Comparison of ENCODE assay signal across 8 mouse cellular contexts in genomic region chr8:69973063-69973441, GRCm38 (mm10). TPM values are rescaled to one million over a fixed set of nuclear protein-coding genes. Genes with fewer than 3 reads are reported as not detected.
DNase-seq lines count a peak whose midpoint lies in the region; ATAC-seq and TF ChIP-seq lines count a peak whose summit lies in the region.

No protein-coding gene starts in this region.

- ATAC-seq in forebrain, embryonic 13.5 days: peak; percentile 2; the same call in 1 of the 2 replicates
- ATAC-seq in liver, embryonic 14.5 days (ENCODE audit: insufficient read depth): no peak

- peaks cover 66% of the 10 kb centered on the region for H3K79me2 ChIP-seq in C2C12 (ENCODE audit: control insufficient read depth, insufficient read depth)

- TF ChIP-seq CTCF in C2C12 (IDR thresholded peaks at IDR 0.05; ENCODE audit: control insufficient read depth, insufficient read depth, insufficient read length): no peak
- no peak for TF ChIP-seq CTCF in liver, embryonic 14.5 days (IDR thresholded peaks at IDR 0.05; ENCODE audit: low read depth)

- peaks cover 58% of the 10 kb centered on the region for H3K79me3 ChIP-seq in C2C12 (ENCODE audit: low read depth)

- H3K9me3 ChIP-seq in heart, embryonic 10.5 days: no peaks in the 10 kb centered on the region
- no peaks in the 10 kb centered on the region for H3K9me3 ChIP-seq in forebrain, embryonic 13.5 days (replicated peaks)
- no peaks in the 10 kb centered on the region for H3K9me3 ChIP-seq in liver, embryonic 14.5 days (ENCODE audit: control insufficient read depth, low read length)

- no peaks in the 10 kb centered on the region for H3K36me3 ChIP-seq in heart, embryonic 10.5 days
- H3K36me3 ChIP-seq in C2C12 (ENCODE audit: control insufficient read depth, insufficient read depth): peaks cover 16% of the 10 kb centered on the region
- H3K36me3 ChIP-seq in forebrain, embryonic 13.5 days (ENCODE audit: poor library complexity, severe bottlenecking): no peaks in the 10 kb centered on the region
- H3K36me3 ChIP-seq in liver, embryonic 14.5 days (replicated peaks; ENCODE audit: control insufficient read depth, insufficient read depth, low read depth): no peaks in the 10 kb centered on the region

- H3ac ChIP-seq in C2C12 (ENCODE audit: control insufficient read depth, insufficient read length, low read depth): peak overlapping the region; percentile 99

- H3K4me1 ChIP-seq in heart, embryonic 10.5 days: peaks cover 48% of the 10 kb centered on the region
- peaks cover 32% of the 10 kb centered on the region for H3K4me1 ChIP-seq in forebrain, embryonic 13.5 days
- H3K4me1 ChIP-seq in liver, embryonic 14.5 days (replicated peaks; ENCODE audit: control insufficient read depth in 2 of 2, insufficient read depth in 2 of 2, low read length in 1 of 2): peaks cover 25 to 36% of the 10 kb centered on the region in 2 experiments

- peak overlapping the region; percentile 85 for H3K9ac ChIP-seq in forebrain, embryonic 13.5 days
- peak overlapping the region; percentile 95 for H3K9ac ChIP-seq in liver, embryonic 14.5 days (replicated peaks)

- TF ChIP-seq EP300 in liver, embryonic 14.5 days (IDR thresholded peaks at IDR 0.05; ENCODE audit: low read depth): no peak

- peak overlapping the region; percentile 87 for H3K4me3 ChIP-seq in heart, embryonic 10.5 days
- peak overlapping the region; percentile 89 for H3K4me3 ChIP-seq in C2C12 (ENCODE audit: insufficient read depth, poor library complexity, severe bottlenecking)
- peak overlapping the region; percentile 96 for H3K4me3 ChIP-seq in forebrain, embryonic 13.5 days
- H3K4me3 ChIP-seq in liver, embryonic 14.5 days (ENCODE audit: insufficient read depth in 1 of 2, low read depth in 2 of 2, low read length in 2 of 2): peak overlapping the region; percentile 66 to 79

- WGBS in heart, embryonic 10.5 days: 16% methylated on average over 7 of the region's 7 CpGs
- 13% methylated on average over 7 of the region's 7 CpGs for WGBS in forebrain, embryonic 13.5 days
- 18% methylated on average over 7 of the region's 7 CpGs for WGBS in liver, embryonic 14.5 days (ENCODE audit: insufficient replicate concordance)

- H3K27me3 ChIP-seq in heart, embryonic 10.5 days (ENCODE audit: insufficient read depth, poor library complexity, severe bottlenecking): no peaks in the 10 kb centered on the region
- H3K27me3 ChIP-seq in C2C12 (ENCODE audit: control insufficient read depth, insufficient read depth, insufficient read length): no peaks in the 10 kb centered on the region
- H3K27me3 ChIP-seq in forebrain, embryonic 13.5 days: no peaks in the 10 kb centered on the region
- H3K27me3 ChIP-seq in liver, embryonic 14.5 days (ENCODE audit: control insufficient read depth, insufficient read depth, low read length): no peaks in the 10 kb centered on the region

- DNase-seq in heart, embryonic 10.5 days (ENCODE audit: low spot score): no peak
- no peak for DNase-seq in heart, adult 11 months
- no peak for DNase-seq in liver, embryonic 14.5 days (ENCODE audit: low read depth in 3 of 3, low spot score in 3 of 3)
- no peak for DNase-seq in adrenal gland, postnatal 25 days
- DNase-seq in adrenal gland, adult (ENCODE audit: inconsistent age in 2 of 2, low spot score in 1 of 2): no peak
- no peak for DNase-seq in Muller cell, postnatal 12 days (ENCODE audit: inconsistent ontology term)

- peak overlapping the region; percentile 96 for H3K27ac ChIP-seq in heart, embryonic 10.5 days
- 0 out of 2 replicates have a peak overlapping the region, but pooled peaks have one; percentile 79 for H3K27ac ChIP-seq in forebrain, embryonic 13.5 days
- H3K27ac ChIP-seq in liver, embryonic 14.5 days: no peak overlapping the region; the same call in 1 of the 2 replicates

- peak overlapping the region; percentile 73 for H3K4me2 ChIP-seq in forebrain, embryonic 13.5 days
- peak overlapping the region; percentile 81 for H3K4me2 ChIP-seq in liver, embryonic 14.5 days (ENCODE audit: low read depth)

TF ChIP-seq in C2C12, 6 proteins besides CTCF, POLR2A, EP300 and RAD21:
- TF ChIP-seq USF1 (IDR thresholded peaks at IDR 0.05; ENCODE audit: low read depth) (no peak), MYOD1 (IDR thresholded peaks at IDR 0.05; ENCODE audit: control insufficient read depth, insufficient read length, low read depth) (no peak), FOSL1 (IDR thresholded peaks at IDR 0.05; ENCODE audit: insufficient read depth, low read length, poor library complexity, severe bottlenecking) (no peak)

RNA-seq across cellular contexts. Expression of gene Gatad2a, which starts 23.1 kb away (rescaled TPM):
- polyA plus RNA-seq in heart, embryonic 10.5 days (2016; fragmentation: Nextera tagmentation; extraction: Ambion mirVana): 47.5 and 49.0 TPM in 2 replicates
- 59.3 TPM for polyA plus RNA-seq in C2C12 (2012; fragmentation: generic; extraction: Trizol)
- polyA plus RNA-seq in forebrain, embryonic 13.5 days (2015; fragmentation: Nextera tagmentation; extraction: Ambion mirVana): 29.5 and 31.7 TPM in 2 replicates
- 18.3 and 19.2 TPM in 2 replicates for polyA plus RNA-seq in liver, embryonic 14.5 days (2012; rRNA removed)
- 22.7 and 32.9 TPM in 2 replicates for polyA plus RNA-seq in liver, embryonic 14.5 days (2014; fragmentation: Nextera tagmentation; extraction: Ambion mirVana)
- total RNA-seq in adrenal gland, postnatal 25 days (2021): 95.6 and 104 TPM in 2 replicates
